Mouse (Mus musculus) liver, embryonic 14.5 days (tissue): ENCODE measurements at regions not wholly inside any gene's neighbourhood (a gene's known extent, or its start where the extent isn't known, plus 50 kb on each side); places are given as distances from the start of the nearest gene placed in this dataset.

Source experiments
- CTCF ChIP-seq: IDR thresholded peaks from 2 replicates; pipeline ENCODE4 v1.5.1; 2016; ENCODE audit warnings: antibody characterized with exemption, low read depth, control low read depth
- EP300 ChIP-seq: IDR thresholded peaks from 2 replicates; pipeline ENCODE4 v1.6.1; 2016; ENCODE audit warnings: antibody characterized with exemption, low read depth

- TF ChIP-seq EP300 = peak; percentile 36; the same call in 1 of the 2 replicates
- no peak for TF ChIP-seq CTCF
Observed at GRCm38 (mm10) chr5:96911550-96912253, 85.8 kb upstream of the Bmp2k start.
